Mouse (Mus musculus): Measurements from ENCODE around the gene Lin52.
"Not testable (repeated sequence)": the region's sequence is repeated elsewhere in the genome, so short reads cannot be mapped to it uniquely, and the experiment has no call there.

Gene Lin52

GRCm38 (mm10) chr12:84478937-84479336 lies 27.7 kb downstream of the Lin52 start:
- DNase-seq: peak; percentile 18

- no peak for DNase-seq
These were observed 30.0 kb downstream of the Lin52 start for GRCm38 (mm10) chr12:84481251-84481650.

- DNase-seq: no peak
These were observed 31.8 kb downstream of the Lin52 start for GRCm38 (mm10) chr12:84482778-84483585.

- DNase-seq: peak; percentile 49
These were observed 36.3 kb downstream of the Lin52 start for GRCm38 (mm10) chr12:84487324-84488056.

- no peak for DNase-seq
These were observed 45.6 kb downstream of the Lin52 start for GRCm38 (mm10) chr12:84496795-84497194.

GRCm38 (mm10) chr12:84500528-84501263 lies 49.5 kb downstream of the Lin52 start:
- DNase-seq: no peak

GRCm38 (mm10) chr12:84501278-84501677 lies 50.1 kb downstream of the Lin52 start:
- no peak for DNase-seq

GRCm38 (mm10) chr12:84506856-84507255 lies 55.6 kb downstream of the Lin52 start:
- DNase-seq: no peak

GRCm38 (mm10) chr12:84512016-84512415 lies 60.8 kb downstream of the Lin52 start:
- DNase-seq: no peak

- DNase-seq: peak; percentile 21
These were observed 64.3 kb downstream of the Lin52 start for GRCm38 (mm10) chr12:84515486-84515885.

GRCm38 (mm10) chr12:84516642-84517041 lies 65.4 kb downstream of the Lin52 start:
- no peak for DNase-seq

GRCm38 (mm10) chr12:84518018-84518417 lies 66.8 kb downstream of the Lin52 start:
- DNase-seq: no peak

GRCm38 (mm10) chr12:84523728-84524127 lies 72.5 kb downstream of the Lin52 start:
- DNase-seq: no peak

- no peak for DNase-seq
These were observed 73.2 kb downstream of the Lin52 start for GRCm38 (mm10) chr12:84524147-84525050.

GRCm38 (mm10) chr12:84525422-84525821 lies 74.2 kb downstream of the Lin52 start:
- no peak for DNase-seq

GRCm38 (mm10) chr12:84530426-84530825 lies 79.2 kb downstream of the Lin52 start:
- DNase-seq: no peak

GRCm38 (mm10) chr12:84531906-84532829 lies 80.9 kb downstream of the Lin52 start:
- DNase-seq: no peak

- DNase-seq: no peak
These were observed 81.6 kb downstream of the Lin52 start for GRCm38 (mm10) chr12:84532830-84533199.

GRCm38 (mm10) chr12:84533706-84534486 lies 82.7 kb downstream of the Lin52 start:
- DNase-seq: no peak

- DNase-seq: not testable (repeated sequence)
These were observed 88.3 kb downstream of the Lin52 start for GRCm38 (mm10) chr12:84539537-84539936.

All from lung, postnatal 10 days (tissue).